Mouse (Mus musculus): ENCODE data around the gene Zc3h15. TPM values are rescaled to one million over a fixed set of nuclear protein-coding genes. Genes with fewer than 3 reads are reported as not detected.

Zc3h15 gene
- total and polyA plus RNA-seq, 3 experiments = 144 to 194 TPM; not detected in 1

DNA sequence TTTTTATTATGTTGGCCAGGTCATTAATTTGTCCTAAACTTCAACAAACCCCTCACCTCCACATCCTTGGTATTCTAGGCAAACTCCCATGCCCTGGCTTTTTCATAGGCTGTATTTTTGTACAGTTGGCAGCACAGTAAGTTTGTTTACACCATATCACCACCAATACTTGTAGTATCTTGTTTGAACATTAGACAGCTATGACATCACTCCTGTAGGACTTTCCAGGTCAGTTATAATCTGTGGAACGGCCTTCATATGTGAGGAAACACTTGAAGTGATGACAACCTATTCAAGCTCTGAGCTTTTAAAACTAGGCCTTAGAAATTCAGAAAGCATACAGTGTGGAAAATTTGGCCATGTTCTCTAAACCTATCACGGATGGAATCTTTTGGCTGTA is 29.6 kb downstream of the Zc3h15 start:
- H3K9me3 ChIP-seq (replicated peaks; ENCODE audit: insufficient read depth, low read length) = no peaks in the 10 kb centered on the region
- no peaks in the 10 kb centered on the region for H3K79me2 ChIP-seq (ENCODE audit: control insufficient read depth, insufficient read depth, low read length, poor library complexity)
- no peak overlapping the region for H3K27ac ChIP-seq (ENCODE audit: control insufficient read depth, low read depth, low read length)
- no peak for DNase-seq (ENCODE audit: low read depth, low spot score)
- peaks cover 0 to 4% of the 10 kb centered on the region in 2 experiments; a peak in 2 of 4 replicates for H3K36me3 ChIP-seq (ENCODE audit: control insufficient read depth in 1 of 2, insufficient read depth in 2 of 2, low read length in 2 of 2)
- TF ChIP-seq TBP (IDR thresholded peaks at IDR 0.05; ENCODE audit: low read depth, low read length) (no peak), SIN3A (IDR thresholded peaks at IDR 0.05; ENCODE audit: low read length) (no peak), ZMIZ1 (IDR thresholded peaks at IDR 0.05; ENCODE audit: low read depth, low read length) (no peak)
- H3K4me3 ChIP-seq (ENCODE audit: control insufficient read depth in 1 of 2, insufficient read depth in 1 of 2, low read depth in 2 of 2, low read length in 2 of 2) = no peak overlapping the region
- no peak overlapping the region for H3K9ac ChIP-seq (ENCODE audit: control insufficient read depth, low read depth, low read length, poor library complexity, severe bottlenecking)
- H3K4me1 ChIP-seq (ENCODE audit: control insufficient read depth in 1 of 2, insufficient read depth in 2 of 2, low read length in 2 of 2) = no peaks in the 10 kb centered on the region
- H3K27me3 ChIP-seq (ENCODE audit: control insufficient read depth in 1 of 2, insufficient read depth in 2 of 2, low read length in 2 of 2) = no peaks in the 10 kb centered on the region

DNA sequence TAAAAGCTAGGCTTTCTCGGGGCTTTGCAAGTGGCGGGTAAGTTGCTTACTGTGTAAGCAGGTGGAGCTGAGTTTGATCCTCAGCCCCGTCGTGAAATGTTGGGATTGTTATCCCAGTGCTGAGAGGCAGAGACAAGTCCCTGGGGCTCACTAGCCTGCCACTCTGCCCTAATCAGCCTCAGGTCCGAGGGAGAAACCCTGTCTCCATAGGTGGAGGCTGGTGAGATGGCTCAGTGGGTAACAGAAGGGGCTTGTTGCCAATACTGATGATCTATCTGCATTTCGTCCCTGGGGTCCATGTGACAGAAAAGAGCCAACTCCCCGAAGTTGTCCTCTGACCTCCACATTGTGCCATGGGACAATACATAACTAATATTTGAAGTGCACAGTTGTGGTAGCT is 30.2 kb downstream of the Zc3h15 start:
- DNase-seq (ENCODE audit: low read depth, low spot score) = no peak
- Histone ChIP-seq H3K9ac (ENCODE audit: control insufficient read depth, low read depth, low read length, poor library complexity, severe bottlenecking) (no peak overlapping the region), H3K9me3 (replicated peaks; ENCODE audit: insufficient read depth, low read length) (no peaks in the 10 kb centered on the region), H3K27me3 (ENCODE audit: control insufficient read depth in 1 of 2, insufficient read depth in 2 of 2, low read length in 2 of 2) (no peaks in the 10 kb centered on the region), H3K4me3 (ENCODE audit: control insufficient read depth in 1 of 2, insufficient read depth in 1 of 2, low read depth in 2 of 2, low read length in 2 of 2) (no peak overlapping the region), H3K36me3 (ENCODE audit: control insufficient read depth in 1 of 2, insufficient read depth in 2 of 2, low read length in 2 of 2) (peaks cover 0 to 4% of the 10 kb centered on the region in 2 experiments; a peak in 2 of 4 replicates), H3K79me2 (ENCODE audit: control insufficient read depth, insufficient read depth, low read length, poor library complexity) (no peaks in the 10 kb centered on the region), H3K4me1 (ENCODE audit: control insufficient read depth in 1 of 2, insufficient read depth in 2 of 2, low read length in 2 of 2) (no peaks in the 10 kb centered on the region), H3K27ac (ENCODE audit: control insufficient read depth, low read depth, low read length) (no peak overlapping the region)
- TF ChIP-seq POLR2A (IDR thresholded peaks at IDR 0.05; ENCODE audit: control insufficient read depth in 1 of 2, insufficient read depth in 1 of 2, low read depth in 1 of 2, low read length in 2 of 2, poor library complexity in 1 of 2) (no peak), POLR2AphosphoS5 (IDR thresholded peaks at IDR 0.05; ENCODE audit: borderline replicate concordance, low read depth, low read length) (no peak), MEF2A (IDR thresholded peaks at IDR 0.05; ENCODE audit: extremely low read depth, insufficient replicate concordance, low read depth, low read length, poor library complexity, severe bottlenecking) (no peak), BHLHE40 (IDR thresholded peaks at IDR 0.05; ENCODE audit: borderline replicate concordance, low read depth, low read length) (no peak), TBP (IDR thresholded peaks at IDR 0.05; ENCODE audit: low read depth, low read length) (no peak), NELFE (IDR thresholded peaks at IDR 0.05; ENCODE audit: low read depth, low read length) (no peak), ZC3H11A (IDR thresholded peaks at IDR 0.05; ENCODE audit: low read depth, low read length) (no peak), MXI1 (IDR thresholded peaks at IDR 0.05; ENCODE audit: low read depth, low read length) (no peak), USF2 (IDR thresholded peaks at IDR 0.05; ENCODE audit: borderline replicate concordance in 1 of 2, insufficient read depth in 1 of 2, low read depth in 1 of 2, low read length in 2 of 2) (no peak), E2F4 (IDR thresholded peaks at IDR 0.05; ENCODE audit: borderline replicate concordance, low read depth, low read length) (no peak), ZNF384 (IDR thresholded peaks at IDR 0.05; ENCODE audit: low read depth, low read length) (no peak), EP300 (IDR thresholded peaks at IDR 0.05; ENCODE audit: low read depth in 1 of 2, low read length in 2 of 2) (no peak), USF1 (IDR thresholded peaks at IDR 0.05; ENCODE audit: low read depth, low read length) (no peak), KAT2A (conservative IDR thresholded peaks at IDR 0.05; ENCODE audit: low read depth, low read length) (no peak), MYC (IDR thresholded peaks at IDR 0.05; ENCODE audit: low read depth, low read length) (no peak), MAFK (IDR thresholded peaks at IDR 0.05; ENCODE audit: borderline replicate concordance, low read depth, low read length) (no peak), ZKSCAN1 (IDR thresholded peaks at IDR 0.05; ENCODE audit: low read depth, low read length) (no peak), HCFC1 (IDR thresholded peaks at IDR 0.05; ENCODE audit: low read depth, low read length) (no peak), MAZ (IDR thresholded peaks at IDR 0.05; ENCODE audit: low read depth, low read length) (no peak)
